Mouse (Mus musculus): ENCODE results near the gene Tbx4.

GRCm38 (mm10) chr11:85928106-85928505 is 41.9 kb downstream of the Tbx4 start:
- TF ChIP-seq CTCF (IDR thresholded peaks at IDR 0.05; ENCODE audit: borderline replicate concordance, extremely low read depth, insufficient read depth, insufficient read length) (no peak), POLR2A (IDR thresholded peaks at IDR 0.05; ENCODE audit: borderline replicate concordance, extremely low read depth, insufficient read depth, insufficient read length, poor library complexity, severe bottlenecking) (no peak)

All from brain, embryonic 14.5 days (tissue).